Mouse (Mus musculus): ENCODE data around the gene Gm7358.
"Not testable (repeated sequence)": the region's sequence is repeated elsewhere in the genome, so short reads cannot be mapped to it uniquely, and the experiment has no call there.

Gm7358 gene

DNA sequence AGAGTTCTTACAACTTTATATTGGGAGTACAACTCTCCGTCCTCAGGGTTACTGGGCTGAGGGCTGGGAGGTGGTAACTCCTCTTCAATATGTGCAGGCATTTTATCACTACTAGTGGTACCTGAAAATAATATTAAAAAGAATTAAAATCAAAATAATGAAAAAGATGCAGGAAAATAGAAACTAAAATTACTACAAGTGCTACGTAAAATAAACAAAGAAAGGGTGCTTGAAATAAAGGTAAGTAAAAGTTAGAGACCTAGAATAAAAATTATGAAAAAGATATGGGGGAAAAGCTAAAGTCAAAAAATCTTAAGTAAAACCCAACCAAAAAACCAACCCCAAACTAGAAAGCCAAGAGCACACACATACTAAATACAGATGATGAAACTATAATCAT lies at the start of gene Gm7358:
TSS of gene Gm7358 (minus strand) at position 101 of the 400 bp plus-strand sequence.
- TF ChIP-seq GATA4 (IDR thresholded peaks at IDR 0.05; ENCODE audit: insufficient replicate concordance, low read length) = not testable (repeated sequence)

All from liver, adult (tissue).